13 mouse cellular contexts compared by ENCODE assay signal in genomic region chr7:139905261-139905660, GRCm38 (mm10). TPM values are rescaled to one million over a fixed set of nuclear protein-coding genes. Genes with fewer than 3 reads are reported as not detected.
A peak's percentile ranks its signal among the peaks of the same experiment; 100 is the strongest.
DNase-seq lines count a peak whose midpoint lies in the region; ATAC-seq lines count a peak whose summit lies in the region.
"Had no signal": no experiment of that assay in that cellular context is flagged by ENCODE, and none has a peak within 500 bp of the region (broad histone marks: within the 10 kb centered on the region; RNA-seq: fewer than 3 reads in every experiment).

No protein-coding gene starts in this region.

- no peak overlapping the region for H3K27ac ChIP-seq in kidney, embryonic 14.5 days (ENCODE audit: low read depth, low read length)
- no peak overlapping the region for H3K27ac ChIP-seq in embryonic facial prominence, embryonic 13.5 days
- peak overlapping the region; percentile 16; the same call in 1 of the 2 replicates for H3K27ac ChIP-seq in midbrain, embryonic 15.5 days
- H3K27ac ChIP-seq: forebrain, embryonic 12.5 days; limb, embryonic 13.5 days had no signal

- no peaks in the 10 kb centered on the region for H3K9me3 ChIP-seq in kidney, embryonic 14.5 days (ENCODE audit: control insufficient read depth, low read length)
- H3K9me3 ChIP-seq in embryonic facial prominence, embryonic 13.5 days, result no peaks in the 10 kb centered on the region
- H3K9me3 ChIP-seq in midbrain, embryonic 15.5 days, result no peaks in the 10 kb centered on the region
- H3K9me3 ChIP-seq: forebrain, embryonic 12.5 days; limb, embryonic 13.5 days had no signal

- no peaks in the 10 kb centered on the region for H3K36me3 ChIP-seq in kidney, embryonic 14.5 days (ENCODE audit: control insufficient read depth, insufficient read depth, low read length)
- H3K36me3 ChIP-seq in embryonic facial prominence, embryonic 13.5 days, result no peaks in the 10 kb centered on the region
- H3K36me3 ChIP-seq in midbrain, embryonic 15.5 days (replicated peaks), result no peaks in the 10 kb centered on the region
- H3K36me3 ChIP-seq: forebrain, embryonic 12.5 days; limb, embryonic 13.5 days had no signal

- 0 out of 2 replicates have a peak, but pooled peaks cover 4% of the 10 kb centered on the region for H3K4me1 ChIP-seq in kidney, embryonic 14.5 days (ENCODE audit: control insufficient read depth, insufficient read depth, low read length)
- peaks cover 24% of the 10 kb centered on the region for H3K4me1 ChIP-seq in embryonic facial prominence, embryonic 13.5 days
- peaks cover 38% of the 10 kb centered on the region for H3K4me1 ChIP-seq in midbrain, embryonic 15.5 days

- DNase-seq in cerebellum, adult 9-11 months, result peak; percentile 23
- no peak for DNase-seq in cerebellum, adult 18-20 months
- DNase-seq in kidney, postnatal 14 days, result no peak
- DNase-seq in c-Kit-positive CD71-positive TER-119-positive erythroid progenitor cells, embryonic 14.5 days (ENCODE audit: low spot score), result no peak
- no peak for DNase-seq in spleen, adult 12 weeks (ENCODE audit: low spot score)
- DNase-seq: gastrocnemius, postnatal 36 days had no signal

- no peak overlapping the region for H3K9ac ChIP-seq in kidney, embryonic 14.5 days (ENCODE audit: low read depth, low read length)
- no peak overlapping the region for H3K9ac ChIP-seq in embryonic facial prominence, embryonic 13.5 days
- H3K9ac ChIP-seq in midbrain, embryonic 15.5 days, result no peak overlapping the region
- H3K9ac ChIP-seq: forebrain, embryonic 12.5 days; limb, embryonic 13.5 days had no signal

- H3K4me2 ChIP-seq in kidney, embryonic 14.5 days (replicated peaks; ENCODE audit: low read depth, low read length), result peak overlapping the region; percentile 12; the same call in 1 of the 2 replicates
- H3K4me2 ChIP-seq in embryonic facial prominence, embryonic 13.5 days, result 0 out of 2 replicates have a peak overlapping the region, but pooled peaks have one; percentile 5
- peak overlapping the region; percentile 6; the same call in 1 of the 2 replicates for H3K4me2 ChIP-seq in midbrain, embryonic 15.5 days
- H3K4me2 ChIP-seq: forebrain, embryonic 12.5 days; limb, embryonic 13.5 days had no signal

- H3K4me3 ChIP-seq in kidney, embryonic 14.5 days (ENCODE audit: low read length), result no peak overlapping the region
- no peak overlapping the region for H3K4me3 ChIP-seq in embryonic facial prominence, embryonic 13.5 days
- H3K4me3 ChIP-seq in midbrain, embryonic 15.5 days, result no peak overlapping the region
- H3K4me3 ChIP-seq: forebrain, embryonic 12.5 days; limb, embryonic 13.5 days had no signal

- ATAC-seq in kidney, embryonic 14.5 days (ENCODE audit: low FRiP score, low TSS enrichment), result no peak
- ATAC-seq in embryonic facial prominence, embryonic 13.5 days (ENCODE audit: insufficient number of reproducible peaks, insufficient read depth, low FRiP score, low TSS enrichment, low read depth), result no peak
- ATAC-seq in midbrain, embryonic 15.5 days (replicated peaks), result no peak
- ATAC-seq: lung, postnatal 0 days had no signal

- WGBS in kidney, embryonic 14.5 days, result 35% methylated on average over 6 of the region's 6 CpGs
- 24% methylated on average over 6 of the region's 6 CpGs for WGBS in embryonic facial prominence, embryonic 13.5 days
- WGBS in midbrain, embryonic 15.5 days, result 33% methylated on average over 6 of the region's 6 CpGs

- H3K27me3 ChIP-seq in kidney, embryonic 14.5 days (ENCODE audit: control insufficient read depth, insufficient read depth, low read length), result peaks cover 4% of the 10 kb centered on the region; the same call in 1 of the 2 replicates
- H3K27me3 ChIP-seq in embryonic facial prominence, embryonic 13.5 days, result peaks cover 32% of the 10 kb centered on the region; the same call in 1 of the 2 replicates
- no peaks in the 10 kb centered on the region for H3K27me3 ChIP-seq in midbrain, embryonic 15.5 days (replicated peaks)

RNA-seq across cellular contexts. Expression of gene Kndc1, which starts 10.8 kb away (rescaled TPM):
- polyA plus RNA-seq in kidney, embryonic 14.5 days (2014; fragmentation: Nextera tagmentation; extraction: Ambion mirVana), result 0.14 and 0.18 TPM in 2 replicates
- 0.11 and 0.15 TPM in 2 replicates for polyA plus RNA-seq in embryonic facial prominence, embryonic 13.5 days (2015; fragmentation: Nextera tagmentation; extraction: Ambion mirVana)
- 20.2 and 22.4 TPM in 2 replicates for polyA plus RNA-seq in midbrain, embryonic 15.5 days (2015; fragmentation: Nextera tagmentation; extraction: Ambion mirVana)

RNA-seq across cellular contexts. Expression of gene Utf1, which starts 38.3 kb away (rescaled TPM):
- 0.23 TPM in 1 of 2 replicates, not detected in the other for polyA plus RNA-seq in kidney, embryonic 14.5 days (2014; fragmentation: Nextera tagmentation; extraction: Ambion mirVana)
- 0.28 and 0.36 TPM in 2 replicates for polyA plus RNA-seq in embryonic facial prominence, embryonic 13.5 days (2015; fragmentation: Nextera tagmentation; extraction: Ambion mirVana)
- not detected in 2 replicates for polyA plus RNA-seq in midbrain, embryonic 15.5 days (2015; fragmentation: Nextera tagmentation; extraction: Ambion mirVana)
- polyA plus RNA-seq: forebrain, embryonic 12.5 days; lung, postnatal 0 days; neural tube, embryonic 14.5 days had no signal

Comparison
In these comparisons a context has a peak if more than half of its experiments do, and no peak if none do; other contexts are left out.
1. RNA of gene Kndc1, which starts 10.8 kb away (polyA plus RNA-seq): 20.2 to 22.4 TPM in midbrain, embryonic 15.5 days; 0.14 to 0.18 TPM in kidney, embryonic 14.5 days and 0.11 to 0.15 TPM in embryonic facial prominence, embryonic 13.5 days; every median in the first group is over 10 times any median in the second.
2. Peak in every context shown above with its lines, with median percentiles within 50 percentile points of each other: H3K4me2 ChIP-seq.